Mouse (Mus musculus) cerebellum, adult 2 months (tissue): ENCODE measurements at regions not wholly inside any gene's neighbourhood (a gene's known extent, or its start where the extent isn't known, plus 50 kb on each side); places are given as distances from the start of the nearest gene placed in this dataset.

ENCODE experiments used
- CTCF ChIP-seq: fragments of 200-500 bp; IDR thresholded peaks from 2 replicates; pipeline ENCODE4 v1.5.1; 2011; ENCODE audit warnings: low read depth, mild to moderate bottlenecking, control low read depth, low read length, moderate library complexity, borderline replicate concordance; ENCODE audit not compliant: insufficient read depth
- POLR2A ChIP-seq: fragments of 200-500 bp; IDR thresholded peaks from 2 replicates; pipeline ENCODE4 v1.6.1; 2011; ENCODE audit warnings: low read length, control low read depth, borderline replicate concordance; ENCODE audit not compliant: insufficient read depth

DNA sequence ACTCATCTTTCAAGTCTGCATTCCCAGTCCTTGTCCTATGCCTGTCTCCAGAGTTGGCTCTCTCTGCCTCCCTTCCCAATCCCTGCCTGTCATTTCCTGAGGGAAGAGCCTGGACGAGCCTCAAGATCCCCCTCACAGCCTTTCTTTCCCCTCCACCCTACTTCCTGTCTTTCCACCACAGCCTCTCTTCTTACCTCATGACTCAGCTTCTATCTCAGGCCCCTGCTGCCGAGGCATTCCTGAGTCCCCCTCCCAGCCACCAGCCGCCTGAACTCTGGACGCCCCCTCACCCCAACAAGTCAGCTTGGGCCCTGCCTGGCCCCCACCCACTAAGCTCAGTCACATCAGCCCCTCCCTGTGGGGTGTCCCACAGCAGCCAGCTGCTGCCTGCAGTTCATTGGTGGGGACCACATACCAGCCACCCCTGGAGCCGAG is 105.8 kb downstream of the Efnb1 start:
- TF ChIP-seq POLR2A (no peak), CTCF (no peak)
